Mouse (Mus musculus) ovary, postnatal 14 days (tissue): ENCODE measurements around the gene Mboat2.
A peak's percentile ranks its signal among the peaks of the same experiment; 100 is the strongest.

ENCODE experiments used
- DNase-seq: peaks from one replicate; pipeline ENCODE4 v3.0.0; 2022; ENCODE audit warnings: low spot score

The Mboat2 gene

DNA sequence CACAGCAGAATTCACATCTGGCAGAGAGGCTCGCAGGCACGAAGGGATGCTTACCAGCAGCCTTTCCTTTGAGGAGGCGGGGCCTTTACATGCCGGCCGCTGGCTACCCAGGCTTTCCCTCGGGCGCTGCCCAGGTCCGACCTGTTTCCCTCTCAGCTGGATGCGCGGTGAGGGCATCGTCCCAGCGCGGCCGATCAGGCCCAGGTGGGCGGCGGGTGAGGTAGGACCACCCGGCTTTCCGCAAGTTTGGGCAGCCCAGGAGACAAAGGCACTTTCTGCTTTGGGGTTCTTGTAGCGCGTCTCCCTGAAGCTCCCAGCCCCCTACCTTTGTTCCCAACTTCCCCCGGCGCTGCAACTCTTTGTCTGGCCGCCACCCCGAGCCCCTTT is at the start of gene Mboat2:
Gene Mboat2, plus strand, starts transcription at position 114 of the 387 bp plus-strand sequence.
- no peak for DNase-seq

- DNase-seq = no peak
Measured at GRCm38 (mm10) chr12:24783735-24784134, 46.9 kb upstream of the Mboat2 start.

- DNase-seq = no peak
Measured at GRCm38 (mm10) chr12:24785882-24786281, 44.8 kb upstream of the Mboat2 start.

DNA sequence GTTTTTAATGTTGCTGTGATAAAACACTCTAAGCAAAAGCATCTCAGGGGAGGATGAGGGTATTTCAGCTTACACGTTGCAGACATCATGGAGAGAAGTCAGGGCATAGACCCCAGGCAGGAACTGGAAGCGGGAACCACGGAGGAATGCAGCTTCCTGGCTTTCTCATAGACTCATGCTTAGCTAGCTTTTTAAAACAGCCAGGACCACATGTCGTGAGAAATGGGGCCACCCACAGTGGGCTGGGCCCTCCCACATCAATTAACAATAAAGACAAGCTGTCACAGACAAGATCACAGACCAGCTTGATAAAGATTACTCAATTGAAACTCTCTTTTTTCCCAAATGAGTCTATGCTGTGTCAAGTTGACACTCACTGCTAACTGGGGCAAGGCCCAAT is 44.4 kb upstream of the Mboat2 start:
- DNase-seq = no peak

DNA sequence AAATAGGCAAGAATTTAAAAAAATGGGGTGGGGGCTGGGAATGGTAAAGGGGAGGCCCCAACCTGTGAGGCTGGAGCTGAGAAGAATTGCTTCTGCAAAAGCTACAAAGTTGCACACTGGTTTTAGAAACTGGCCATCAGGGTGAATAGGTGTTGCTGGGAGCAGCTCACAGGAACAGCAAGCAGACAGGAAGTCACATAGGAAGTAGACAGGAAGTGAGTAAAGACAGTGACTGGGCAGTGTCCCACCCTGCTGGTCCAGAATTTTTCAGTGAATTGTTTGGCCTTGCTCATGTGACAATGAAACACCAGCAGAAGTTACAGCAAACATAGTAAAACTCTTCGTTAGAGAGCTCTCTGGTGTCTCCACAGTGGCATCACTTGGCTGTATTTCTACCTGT is 41.0 kb upstream of the Mboat2 start:
- no peak for DNase-seq

DNA sequence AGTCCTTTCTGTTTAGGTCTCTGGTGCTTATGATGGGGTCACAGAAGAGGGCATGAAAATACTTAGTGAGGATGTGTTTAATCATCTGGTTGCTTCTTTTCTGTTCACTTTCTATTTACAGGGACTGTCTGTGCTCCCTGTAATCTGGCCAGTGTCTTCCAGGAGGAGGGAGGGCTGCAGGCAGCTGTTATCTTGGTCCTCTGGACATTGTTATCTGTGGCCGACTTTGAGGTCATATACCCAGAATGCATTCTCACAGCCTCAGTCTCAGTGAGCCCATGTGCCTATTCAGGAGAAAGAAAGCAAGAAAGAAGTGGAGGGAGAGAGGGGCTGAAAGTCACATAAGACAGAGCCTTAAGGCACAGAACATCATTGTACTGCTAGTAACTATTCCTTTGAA is 19.4 kb upstream of the Mboat2 start:
- DNase-seq = no peak

DNA sequence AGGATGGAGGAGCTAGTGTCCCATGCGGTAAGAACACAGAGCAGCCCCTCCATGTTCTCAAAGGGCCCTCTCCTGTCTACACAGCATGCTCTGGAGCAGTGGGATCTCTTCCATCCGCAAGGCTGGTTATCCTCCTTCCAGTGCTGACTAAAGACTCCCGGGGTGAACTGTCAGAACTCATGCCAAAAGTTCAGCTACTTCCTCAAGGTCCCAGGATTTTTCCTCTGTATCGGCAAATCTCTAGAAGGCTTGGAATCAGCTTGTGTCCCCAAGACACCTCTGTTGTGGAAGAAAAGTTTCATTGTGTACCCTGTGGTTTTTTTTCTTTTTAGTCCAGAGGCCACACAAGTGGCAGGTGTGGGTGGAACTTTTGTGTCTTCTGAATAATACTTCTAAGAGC is 18.8 kb upstream of the Mboat2 start:
- no peak for DNase-seq

GRCm38 (mm10) chr12:24822831-24823230 is 7.8 kb upstream of the Mboat2 start:
- DNase-seq = no peak

GRCm38 (mm10) chr12:24823636-24824354 is 6.9 kb upstream of the Mboat2 start:
- DNase-seq = no peak

- DNase-seq = no peak
Measured at GRCm38 (mm10) chr12:24830086-24830485, 593 bp upstream of the Mboat2 start.

GRCm38 (mm10) chr12:24831153-24831963 is 679 bp downstream of the Mboat2 start:
- DNase-seq = peak; percentile 79

- DNase-seq = no peak
Measured at GRCm38 (mm10) chr12:24831964-24832427, 1.3 kb downstream of the Mboat2 start.

DNA sequence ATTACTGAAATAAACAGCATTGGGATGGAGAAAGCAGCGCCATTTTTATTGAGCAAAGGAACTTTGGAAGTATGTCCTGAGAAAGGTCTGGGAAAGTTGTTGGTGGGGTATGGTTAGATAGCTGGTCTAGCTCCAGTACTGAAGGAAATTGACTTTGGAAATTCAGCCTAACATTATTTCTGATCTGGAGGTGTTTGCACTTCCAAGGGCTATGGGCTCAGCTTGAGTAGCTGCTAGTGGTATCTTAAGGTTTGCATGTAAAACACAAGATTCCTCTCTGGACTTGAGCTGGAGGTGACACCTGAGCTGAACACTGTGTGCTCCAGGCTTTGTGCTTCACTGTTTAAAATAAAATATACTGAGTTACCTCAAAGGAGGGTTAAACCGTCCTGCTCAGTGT is 1.8 kb downstream of the Mboat2 start:
- no peak for DNase-seq

DNA sequence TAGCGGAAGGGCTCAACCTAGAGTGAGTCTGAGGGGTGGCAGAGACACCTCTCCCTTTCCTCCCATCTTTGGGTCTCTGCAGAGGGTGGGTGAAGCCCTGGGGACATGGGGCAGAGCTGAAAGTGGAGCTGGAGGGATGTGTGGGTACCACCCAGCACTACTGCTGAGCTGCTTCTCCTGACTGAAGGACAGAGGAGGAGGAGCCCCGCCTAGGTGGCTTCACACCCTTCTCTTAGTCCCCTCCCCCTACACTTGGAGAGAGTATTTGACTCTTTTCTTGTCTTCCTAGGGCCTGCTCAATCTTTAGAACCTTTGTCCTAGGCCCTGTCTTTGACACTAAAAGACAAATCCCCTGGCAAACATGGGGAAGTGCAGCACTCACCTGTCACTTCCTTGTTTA is 7.3 kb downstream of the Mboat2 start:
- DNase-seq = no peak

GRCm38 (mm10) chr12:24841115-24841879 is 10.6 kb downstream of the Mboat2 start:
- no peak for DNase-seq

- DNase-seq = no peak
Measured at GRCm38 (mm10) chr12:24842299-24842910, 11.7 kb downstream of the Mboat2 start.

GRCm38 (mm10) chr12:24843395-24844072 is 12.9 kb downstream of the Mboat2 start:
- DNase-seq = no peak

DNA sequence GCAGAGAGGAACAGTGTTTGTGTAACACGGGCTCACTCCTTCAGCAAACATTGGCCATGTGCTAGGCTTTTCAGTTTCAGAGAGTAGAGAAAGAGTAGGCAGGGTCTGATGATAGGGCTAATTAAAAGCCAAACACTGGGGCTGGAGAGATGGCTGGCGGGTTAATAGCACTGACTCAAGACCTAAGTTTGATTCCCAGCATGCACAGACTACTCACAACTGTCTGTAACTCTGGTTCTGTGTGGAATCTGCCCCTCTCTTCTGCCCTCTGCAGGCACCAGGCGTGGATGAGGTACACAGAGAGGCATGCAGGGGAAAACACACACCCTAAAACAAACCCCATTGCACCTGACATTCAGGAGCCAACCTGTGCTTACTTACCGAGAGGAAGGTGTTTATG is 14.7 kb downstream of the Mboat2 start:
- DNase-seq = no peak

GRCm38 (mm10) chr12:24848107-24848506 is 17.4 kb downstream of the Mboat2 start:
- DNase-seq = no peak

- DNase-seq = no peak
Measured at GRCm38 (mm10) chr12:24857354-24857753, 26.7 kb downstream of the Mboat2 start.

DNA sequence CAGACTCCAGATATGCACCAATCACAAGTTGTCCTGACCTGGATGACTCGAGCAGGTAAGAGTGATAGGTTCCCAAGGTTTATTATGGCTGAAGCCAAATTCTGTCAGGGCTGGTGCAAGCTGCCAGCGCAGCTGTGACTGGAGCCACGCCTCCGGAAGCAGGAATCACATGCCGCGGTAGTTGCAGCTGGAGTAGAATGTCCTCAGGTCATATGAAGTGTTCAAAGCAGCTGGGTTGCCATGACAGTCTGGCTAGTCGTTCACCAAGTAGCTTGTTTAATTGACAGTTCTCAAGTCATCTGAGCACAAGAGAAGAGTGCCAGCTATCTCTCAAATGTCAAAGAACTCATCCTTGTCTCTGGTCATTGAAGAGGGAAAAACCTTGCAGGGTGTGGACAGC is 28.7 kb downstream of the Mboat2 start:
- DNase-seq = no peak

GRCm38 (mm10) chr12:24860436-24860835 is 29.8 kb downstream of the Mboat2 start:
- no peak for DNase-seq
